Mouse (Mus musculus) bone marrow macrophage, adult 2 months (primary cell): ENCODE results near the gene Fgf12.

Source experiments
- CTCF ChIP-seq: IDR thresholded peaks from 2 replicates; pipeline ENCODE4 v1.5.1; 2012; ENCODE audit warnings: low read depth, mild to moderate bottlenecking, low read length, moderate library complexity
- POLR2A ChIP-seq: IDR thresholded peaks from 2 replicates; pipeline ENCODE4 v1.6.1; 2012; ENCODE audit warnings: mild to moderate bottlenecking, low read depth, low read length, borderline replicate concordance

- no peak for TF ChIP-seq POLR2A
- TF ChIP-seq CTCF, result no peak
Measured at GRCm38 (mm10) chr16:28419693-28420299, 333.1 kb downstream of the Fgf12 start.
